Mouse (Mus musculus): Measurements from ENCODE around the gene Ube4a.

DNA sequence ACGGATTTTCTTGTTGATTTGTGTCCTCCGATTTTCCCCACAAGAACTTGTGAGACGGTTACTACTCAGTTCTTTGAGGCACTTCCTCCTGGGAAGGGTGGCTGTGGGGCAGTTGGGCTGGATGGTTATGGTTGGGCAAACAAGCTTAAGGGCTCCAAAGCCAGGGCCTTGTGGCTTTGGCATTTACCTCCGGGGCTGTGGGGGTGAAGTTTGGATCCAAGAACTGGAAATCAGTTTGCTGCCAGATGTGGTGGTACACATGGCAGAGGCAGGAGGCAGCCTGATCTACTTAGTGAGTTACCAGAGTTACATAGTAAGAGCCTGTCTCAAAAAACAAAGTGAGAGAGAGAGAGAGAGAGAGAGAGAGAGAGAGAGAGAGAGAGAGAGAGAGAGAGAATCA lies 61.5 kb downstream of the Ube4a start:
- TF ChIP-seq CTCF (IDR thresholded peaks at IDR 0.05; ENCODE audit: control insufficient read depth, insufficient read depth, insufficient read length) (no peak), USF1 (IDR thresholded peaks at IDR 0.05; ENCODE audit: low read depth) (no peak), FOSL1 (IDR thresholded peaks at IDR 0.05; ENCODE audit: insufficient read depth, low read length, poor library complexity, severe bottlenecking) (no peak), MAX (IDR thresholded peaks at IDR 0.05) (no peak), MYOD1 (IDR thresholded peaks at IDR 0.05; ENCODE audit: control insufficient read depth, insufficient read length, low read depth) (no peak)
